Mouse (Mus musculus): ENCODE measurements around the gene Rcc1l.

The Rcc1l gene

DNA sequence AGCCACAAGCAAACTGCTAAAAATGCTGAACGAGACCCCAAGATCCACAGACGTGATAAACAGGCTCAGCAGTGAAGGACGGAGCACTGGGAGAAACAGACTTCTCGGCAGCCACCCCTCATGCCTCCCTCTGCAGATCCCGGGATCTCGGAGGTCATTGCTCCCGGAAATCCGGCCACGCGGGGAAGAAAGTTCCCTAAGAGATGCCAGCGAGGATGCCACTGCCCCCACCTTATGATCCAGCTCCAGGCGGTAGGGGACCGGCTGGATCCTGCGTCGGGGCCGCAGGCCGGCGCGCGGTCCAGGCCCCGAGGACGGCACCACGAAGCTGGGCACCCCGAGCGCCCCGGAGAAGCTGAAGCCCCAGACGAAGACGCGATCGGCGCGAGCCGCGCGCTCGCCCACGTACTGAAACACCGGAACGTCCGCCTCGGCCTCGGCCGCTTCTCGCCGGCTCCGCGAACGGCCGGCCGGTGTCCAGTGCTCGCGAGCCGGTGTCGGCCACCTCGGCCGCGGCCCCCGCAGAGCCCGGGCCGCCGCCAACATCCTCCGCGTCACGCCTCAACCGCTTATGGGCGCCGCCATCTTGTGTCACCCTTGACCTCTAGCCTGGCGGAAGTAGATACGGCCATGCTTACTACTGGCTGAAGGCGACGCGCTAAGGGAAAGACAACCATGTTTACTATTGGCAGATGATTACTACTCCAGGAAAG lies at the start of gene Rcc1l:
Gene Rcc1l, minus strand, starts transcription at position 606 of the 713 bp plus-strand sequence.
- peak; percentile 89 for DNase-seq

DNA sequence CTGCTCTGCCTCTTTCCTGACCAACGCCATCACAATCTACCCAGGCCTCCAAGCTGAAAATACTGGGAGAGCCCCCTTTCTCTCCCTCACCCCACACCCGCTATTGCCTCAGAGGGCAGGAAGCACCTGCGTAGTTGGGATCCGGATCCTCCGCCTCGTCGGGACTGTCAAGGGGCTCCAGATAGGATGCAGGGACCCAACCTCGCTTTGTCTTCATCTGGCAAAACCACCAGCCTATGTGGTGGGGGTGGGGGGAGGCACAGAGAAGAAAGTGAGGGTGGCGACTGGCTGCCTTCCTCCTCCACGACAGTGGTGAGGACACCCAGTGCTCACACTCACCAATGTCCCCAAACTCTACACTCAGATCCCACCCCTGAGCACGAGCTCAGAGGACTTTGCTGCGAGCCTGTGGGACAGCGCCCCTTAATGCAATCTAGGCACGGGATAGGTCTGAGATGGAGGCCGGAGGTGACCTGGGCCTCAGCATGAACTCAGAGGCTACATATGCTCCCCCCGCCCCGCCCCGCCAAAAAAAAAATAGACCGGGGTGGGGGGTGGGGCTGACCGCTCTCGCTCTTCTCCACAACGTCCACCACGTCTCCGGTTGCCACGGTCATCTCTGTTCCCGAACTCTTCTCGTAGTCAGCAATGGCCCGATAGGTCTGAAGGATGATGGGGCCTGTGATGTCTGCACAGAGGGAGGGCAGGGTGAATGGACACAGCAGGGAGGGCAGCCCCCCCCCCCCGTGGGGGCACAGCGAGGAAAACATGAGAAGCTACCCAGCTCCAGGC lies 48.7 kb upstream of the Rcc1l start:
- DNase-seq = no peak

DNA sequence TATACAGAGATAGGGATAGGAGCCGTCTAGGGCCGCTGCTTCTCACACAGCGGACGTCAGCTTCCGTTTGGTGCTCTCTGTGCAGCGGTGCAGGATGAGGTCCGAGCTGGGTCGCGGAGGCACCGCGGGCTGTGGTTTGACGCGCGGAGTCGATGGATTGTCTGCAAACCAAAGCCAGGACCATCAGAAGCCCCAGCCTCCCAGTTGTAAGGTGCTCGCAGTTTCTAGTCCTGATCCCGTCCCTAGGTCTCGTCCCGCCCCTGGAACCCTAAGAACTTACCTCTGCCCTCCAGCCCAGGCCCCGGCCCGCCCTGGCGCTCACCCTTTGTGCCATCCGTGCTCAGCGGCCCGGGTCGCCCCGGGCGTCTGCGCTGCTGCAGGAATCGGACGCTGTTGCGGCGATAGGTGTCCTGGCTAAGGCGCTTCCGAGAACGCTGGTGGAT lies 45.2 kb upstream of the Rcc1l start:
- DNase-seq = no peak

DNA sequence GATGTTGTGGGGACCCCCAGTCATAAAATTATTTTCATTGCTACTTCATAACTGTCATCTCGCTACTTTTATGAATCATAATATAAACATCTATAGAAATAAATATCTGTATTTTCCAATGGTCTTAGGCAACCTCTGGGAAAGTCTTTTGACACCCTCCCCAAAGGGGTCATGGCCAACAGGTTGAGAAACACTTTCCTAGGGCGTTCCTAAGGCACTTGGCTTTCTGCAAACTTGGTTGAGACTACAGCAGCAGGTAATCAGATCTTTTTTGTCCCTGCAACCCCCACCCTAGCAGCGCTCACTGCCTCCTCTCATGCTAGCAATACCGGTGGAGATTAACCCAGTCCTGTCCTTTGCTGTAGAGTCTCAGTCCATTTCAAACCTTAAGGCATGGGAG lies 44.7 kb upstream of the Rcc1l start:
- DNase-seq = no peak

DNA sequence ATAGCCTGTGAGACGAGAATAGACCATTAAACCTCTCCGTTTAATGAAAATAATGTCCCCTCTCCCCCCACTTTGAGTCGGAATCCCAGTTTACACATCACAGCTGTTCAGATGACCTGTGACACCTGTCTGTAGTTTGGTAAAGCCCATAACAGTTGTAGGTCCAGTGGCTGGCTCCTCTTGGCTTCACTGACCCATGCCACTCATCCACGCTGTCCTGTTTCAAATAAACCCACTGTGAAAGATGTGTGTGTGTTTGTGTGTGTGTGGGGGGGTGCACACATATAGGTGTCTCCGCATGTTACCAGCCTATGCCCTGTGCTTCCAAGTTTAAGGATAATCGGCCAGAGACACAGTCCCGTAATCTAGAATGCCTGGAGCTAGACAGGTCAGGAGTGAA lies 41.3 kb upstream of the Rcc1l start:
- no peak for DNase-seq

DNA sequence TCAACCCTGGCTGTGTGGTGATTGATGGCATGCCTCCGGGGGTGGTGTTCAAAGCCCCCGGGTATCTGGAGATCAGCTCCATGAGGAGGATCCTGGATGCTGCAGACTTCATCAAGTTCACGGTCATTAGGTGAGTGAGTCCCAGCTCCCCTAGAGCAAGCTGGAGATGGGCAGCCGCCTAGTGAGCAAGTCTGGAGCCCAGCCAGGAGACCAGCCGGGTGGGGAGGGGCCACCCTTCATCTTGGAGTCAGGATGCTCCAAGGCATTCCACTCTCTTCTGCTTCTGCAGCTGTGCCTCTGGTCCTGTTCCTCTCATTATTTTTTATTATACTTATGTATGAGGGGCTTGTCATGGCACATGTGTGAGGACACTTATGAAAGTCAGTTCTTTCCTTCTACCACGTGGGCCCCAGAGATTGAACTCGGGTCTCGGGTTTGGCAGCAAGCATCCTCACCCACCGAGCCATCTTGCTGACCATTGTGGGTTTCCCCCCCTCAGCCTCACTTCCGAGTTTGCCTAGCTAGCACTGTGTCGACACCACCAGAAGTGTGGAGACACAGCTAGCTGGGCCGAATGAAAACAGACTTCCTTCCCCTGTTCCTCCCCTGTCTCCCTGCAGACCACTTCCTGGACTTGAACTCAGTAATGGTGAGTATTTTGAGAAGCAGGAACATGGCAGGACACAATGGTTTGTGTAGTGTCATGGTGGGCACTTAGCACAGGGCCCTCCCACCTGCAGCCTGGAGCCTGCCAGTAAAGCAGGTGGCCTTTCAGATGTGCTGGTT lies 37.6 kb upstream of the Rcc1l start:
- peak in 1 of 2 experiments; percentile 58 for DNase-seq

DNA sequence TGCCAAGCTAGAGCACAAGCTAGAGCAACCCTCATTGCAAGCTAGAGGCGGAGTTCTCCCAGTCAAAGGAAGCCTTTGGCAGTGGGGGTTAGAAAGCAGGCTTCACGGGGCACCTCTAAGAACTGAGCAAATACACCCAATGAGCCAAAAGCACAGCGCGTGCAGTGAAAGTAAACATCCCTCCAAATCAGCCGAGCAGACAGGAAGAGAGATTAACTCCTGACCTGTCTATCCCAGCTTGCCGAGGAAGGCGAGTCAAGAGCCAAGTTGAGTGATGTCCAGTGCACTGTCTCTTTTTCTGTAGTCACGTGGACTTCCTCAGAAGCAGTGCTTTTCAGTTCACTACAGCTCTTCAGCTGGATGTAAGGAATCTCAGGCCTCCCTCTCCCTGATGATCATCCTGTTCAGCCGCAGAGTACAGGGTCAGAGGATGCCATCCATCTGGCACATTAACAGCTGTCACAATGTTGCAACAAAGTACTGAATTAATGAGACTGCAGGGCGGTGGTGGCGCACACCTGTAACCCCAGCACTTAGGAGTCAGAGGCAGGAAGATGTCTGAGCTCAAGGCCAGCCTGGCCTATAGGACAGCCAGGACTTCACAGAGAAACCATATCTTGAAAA lies 33.5 kb upstream of the Rcc1l start:
- peak; percentile 21 to 22 for DNase-seq

DNA sequence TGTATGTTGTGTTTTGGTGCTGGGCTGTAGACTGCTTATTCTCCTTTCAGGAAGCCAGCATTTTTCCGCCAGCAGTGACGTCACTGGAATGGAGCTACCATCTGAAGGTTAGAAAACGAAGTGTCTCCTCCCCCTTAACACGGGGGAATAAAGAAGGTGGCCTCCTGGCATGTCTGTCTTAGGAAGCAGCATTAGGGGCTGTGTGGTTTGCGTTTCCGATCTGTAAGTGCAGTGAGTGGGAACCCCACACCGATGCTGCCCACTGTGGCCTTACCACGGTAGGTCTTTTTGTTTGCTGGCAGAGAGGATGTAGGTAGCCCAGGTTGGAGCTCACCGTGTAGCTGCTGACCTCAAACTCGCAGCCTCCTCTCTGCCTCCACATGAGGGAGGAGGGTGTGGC lies 30.1 kb upstream of the Rcc1l start:
- DNase-seq = no peak

DNA sequence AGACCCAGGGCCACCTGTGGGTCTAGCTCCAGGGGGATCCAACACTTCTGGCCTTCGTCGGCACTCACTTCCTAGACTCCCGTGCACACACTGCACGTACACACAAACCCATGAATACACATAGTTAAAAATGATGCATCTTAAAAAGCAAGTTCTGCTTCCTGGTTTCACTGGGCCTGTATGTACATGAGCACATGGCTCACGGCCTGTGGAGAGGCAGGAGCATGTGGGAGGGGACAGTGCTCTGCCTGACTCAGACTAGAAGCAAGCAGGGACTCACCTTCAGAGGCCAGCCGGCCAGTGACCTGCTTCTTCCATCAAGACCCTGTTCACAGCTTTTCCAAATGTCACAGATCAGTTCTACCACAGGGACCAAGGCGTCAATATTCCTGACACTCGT lies 17.1 kb upstream of the Rcc1l start:
- no peak for DNase-seq

DNA sequence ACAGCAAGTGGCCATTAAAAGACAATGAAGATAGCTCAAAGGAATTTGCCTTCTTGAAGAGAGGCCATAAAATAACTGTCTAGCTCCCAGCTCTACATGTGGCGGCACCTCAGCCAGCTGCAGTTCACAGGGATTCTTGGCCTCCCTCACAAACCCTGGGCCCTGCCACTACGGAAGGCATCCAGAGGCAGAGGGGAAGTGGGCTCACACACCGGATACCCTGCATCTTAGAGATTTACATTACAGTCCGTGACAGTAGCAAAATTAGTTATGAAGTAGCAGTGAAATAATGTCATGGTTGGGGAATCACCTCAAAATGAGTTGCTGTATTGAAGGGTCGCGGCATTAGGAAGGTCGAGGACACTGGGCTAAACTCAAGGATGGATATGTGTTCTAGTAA lies 12.0 kb upstream of the Rcc1l start:
- DNase-seq = no peak

DNA sequence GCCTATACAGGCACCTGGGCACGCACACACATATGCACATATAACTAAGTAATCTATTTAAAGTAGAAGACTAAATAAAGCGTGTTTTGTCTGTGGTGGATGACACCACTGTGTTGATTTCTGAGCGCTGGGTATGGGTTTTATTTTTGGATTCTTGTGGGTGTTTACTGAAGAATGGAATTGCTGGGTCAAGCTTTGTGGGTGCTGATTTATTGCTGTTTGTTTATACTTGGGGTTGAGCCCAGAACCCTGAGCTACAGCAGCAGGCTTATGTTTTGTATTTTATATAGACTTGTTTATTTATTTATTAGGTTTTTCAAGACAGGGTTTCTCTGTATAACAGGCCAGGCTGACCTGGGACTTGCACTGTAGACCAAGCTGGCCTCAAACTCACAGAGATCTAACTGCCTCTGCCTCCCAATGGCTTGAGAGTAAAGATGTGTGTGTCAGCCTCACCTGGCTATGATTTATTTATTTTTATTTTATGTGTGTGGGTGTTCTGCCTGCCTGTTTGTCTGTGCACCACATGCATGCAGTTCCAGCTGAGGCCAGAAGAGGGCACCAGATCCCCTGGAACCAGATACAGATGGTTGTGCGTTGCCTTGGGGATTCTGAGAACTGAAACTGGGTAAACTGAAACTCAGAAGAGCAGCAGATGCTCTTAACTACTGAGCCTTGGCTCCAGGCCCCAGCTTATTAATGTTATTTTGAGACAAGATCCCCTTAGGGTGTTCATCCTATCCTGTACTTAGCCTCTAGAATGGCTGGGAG lies 10.6 kb upstream of the Rcc1l start:
- peak; percentile 61 to 81 for DNase-seq

DNA sequence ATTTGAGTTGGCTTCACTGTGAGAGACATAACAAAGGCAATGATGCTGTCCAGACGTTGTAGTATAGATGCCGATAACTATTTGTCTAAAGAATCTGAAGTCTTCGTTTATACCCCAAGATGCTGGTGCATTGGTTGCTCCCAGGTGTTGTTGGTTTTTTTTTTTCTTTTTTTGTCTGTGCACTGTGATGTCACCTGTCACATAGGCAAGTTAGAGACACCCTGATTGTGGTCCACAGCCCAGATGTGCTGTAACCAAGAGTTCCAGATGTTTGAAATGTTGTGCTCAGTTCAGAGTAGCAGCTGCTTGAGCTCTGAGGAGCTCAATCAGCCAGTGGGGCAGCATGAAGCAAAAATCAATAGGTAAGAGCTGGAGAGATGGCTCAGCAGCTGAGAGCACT lies 9.5 kb upstream of the Rcc1l start:
- no peak for DNase-seq

DNA sequence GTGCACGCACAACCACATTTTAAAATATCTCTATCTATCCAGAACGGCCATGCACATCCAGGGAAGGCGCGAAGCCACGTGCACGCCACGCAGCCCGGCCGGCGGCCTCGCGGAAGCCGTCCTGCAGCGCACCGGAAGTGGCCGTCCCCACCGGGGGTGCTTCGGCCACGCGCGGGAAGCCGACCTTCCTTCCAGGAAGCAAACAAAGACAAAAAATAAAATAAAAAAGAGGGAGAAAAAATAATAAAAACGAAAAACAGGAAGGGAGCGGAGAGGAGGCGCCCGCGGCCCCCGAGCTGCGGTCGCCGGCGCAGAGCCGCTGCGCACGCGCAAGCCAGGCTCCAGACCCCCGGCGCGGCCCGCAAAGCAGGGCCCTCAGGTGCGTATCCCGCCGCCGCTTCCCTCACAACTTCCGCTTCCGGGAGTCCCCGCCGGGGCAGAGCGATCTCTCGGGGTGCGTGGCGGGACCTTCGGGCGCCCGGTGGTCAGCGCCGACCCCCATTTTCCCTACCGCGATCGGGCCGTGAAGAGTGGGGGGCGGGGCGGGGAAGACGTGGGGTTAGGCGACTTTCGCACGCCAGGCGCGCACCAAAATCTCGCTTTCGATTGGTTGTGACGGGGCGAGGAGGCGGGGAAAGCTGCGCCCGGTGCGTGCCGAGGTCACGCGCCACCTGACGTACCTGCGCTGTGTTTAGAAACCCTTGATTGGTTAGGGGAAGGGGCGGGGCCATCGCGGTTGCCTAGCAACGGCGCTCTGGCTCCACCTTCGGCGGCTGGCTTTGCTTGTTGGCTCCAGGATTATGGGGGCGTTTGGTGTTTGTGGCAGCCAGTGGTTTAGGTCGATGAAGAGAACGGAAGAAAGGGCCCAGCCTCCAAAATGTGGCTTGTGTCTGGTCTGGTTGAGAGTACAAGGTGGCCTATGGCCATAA lies 7.6 kb upstream of the Rcc1l start, which contains the start of gene Gtf2ird2:
Gene Gtf2ird2, plus strand, starts transcription at position 140 of the 929 bp plus-strand sequence.
- DNase-seq = peak; percentile 99 to 100

DNA sequence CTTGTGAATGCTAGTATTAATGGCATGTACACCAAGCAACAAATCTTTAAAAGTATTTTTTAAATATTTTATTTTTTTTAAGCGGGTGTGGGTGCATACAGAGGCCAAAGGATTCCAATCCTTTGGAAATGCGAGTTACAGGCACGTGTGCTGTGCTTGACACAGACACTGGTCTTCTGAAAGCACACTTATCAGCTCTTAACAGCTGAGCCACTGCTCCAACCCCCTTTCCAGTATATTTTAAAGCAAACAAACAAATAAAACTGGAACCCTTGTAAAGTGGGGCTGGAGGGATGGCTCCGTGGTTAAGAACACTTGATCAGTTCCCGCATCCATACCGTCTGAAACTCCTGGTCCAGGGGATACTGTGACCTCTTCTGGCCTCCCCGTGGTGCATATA lies 6.6 kb upstream of the Rcc1l start:
- DNase-seq = no peak

DNA sequence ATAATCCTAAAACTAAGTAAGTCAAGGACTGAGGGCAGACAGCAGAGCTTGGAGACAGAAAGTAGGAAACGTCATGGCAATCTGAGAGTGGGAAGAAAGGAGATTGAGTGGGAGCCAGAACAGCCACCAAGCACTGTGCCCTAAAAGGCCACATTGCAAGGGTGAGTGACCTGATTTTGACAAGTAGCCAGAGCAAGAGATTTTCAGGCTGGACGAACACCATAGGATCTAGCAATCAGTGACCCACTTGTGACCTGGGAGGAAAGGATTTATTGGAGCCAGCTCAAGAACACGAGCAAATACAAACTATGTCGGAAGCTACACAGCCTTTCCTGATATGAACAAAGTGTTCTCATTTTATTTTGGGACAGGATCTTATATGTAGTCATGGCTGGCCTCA lies 6.2 kb upstream of the Rcc1l start:
- DNase-seq = no peak

DNA sequence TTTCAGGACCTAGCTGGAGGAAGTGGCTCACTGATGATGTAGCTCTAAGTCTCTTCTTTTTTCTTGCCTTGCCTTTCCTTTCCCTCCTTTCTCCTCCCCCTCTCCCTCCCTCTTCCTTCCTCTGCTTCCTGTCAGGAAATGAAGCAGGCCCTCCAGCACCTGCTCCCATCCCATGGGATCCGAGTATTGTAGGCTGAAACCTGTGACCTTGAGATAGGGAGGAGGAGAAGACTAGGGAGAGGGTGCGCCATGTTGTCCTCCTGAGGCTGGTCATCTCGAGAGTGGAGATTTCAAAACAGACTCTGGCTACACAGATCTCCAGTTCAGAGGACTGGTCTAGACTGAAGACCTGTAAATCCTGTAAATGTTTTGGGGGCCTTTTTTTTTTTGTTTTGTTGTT lies 5.6 kb upstream of the Rcc1l start:
- no peak for DNase-seq

DNA sequence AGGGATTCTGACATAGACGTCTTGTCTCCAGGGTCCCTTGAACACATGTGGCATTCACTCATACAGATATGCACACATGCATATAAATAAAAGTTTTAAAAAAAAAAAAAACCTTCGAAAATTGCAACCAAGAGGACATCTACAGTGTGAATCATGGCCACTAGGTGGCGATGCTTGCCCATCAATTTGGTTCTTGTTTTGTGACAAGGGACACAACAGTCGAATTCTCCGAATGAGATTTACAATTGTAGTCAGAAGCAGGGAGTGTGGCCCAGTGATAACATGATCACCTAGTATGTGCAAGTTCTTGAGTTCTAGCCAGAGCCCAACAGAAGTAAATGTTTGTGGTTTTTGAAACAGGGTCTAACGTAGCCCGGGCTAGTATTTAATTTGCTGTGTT lies 3.3 kb upstream of the Rcc1l start:
- DNase-seq = peak; percentile 88 to 91

DNA sequence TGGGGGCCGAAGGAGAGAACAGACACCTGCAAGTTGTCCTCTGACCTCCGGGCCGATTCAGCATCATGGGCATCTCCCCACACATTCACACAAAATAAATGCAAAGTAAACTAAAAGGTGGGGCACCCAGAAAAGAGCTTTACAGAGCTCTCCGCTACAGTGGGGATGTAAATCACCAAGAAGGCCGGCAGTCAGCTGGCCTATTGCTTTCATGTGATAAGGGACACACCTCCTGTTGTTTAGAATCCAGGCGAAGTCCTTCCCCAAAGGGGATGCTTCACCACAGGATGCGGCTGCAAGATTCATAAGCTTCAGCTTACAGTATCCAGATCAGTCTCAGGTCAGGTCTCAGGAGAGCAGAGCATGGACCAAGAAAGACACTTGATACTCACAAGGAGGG lies 2.0 kb upstream of the Rcc1l start:
- DNase-seq = no peak

DNA sequence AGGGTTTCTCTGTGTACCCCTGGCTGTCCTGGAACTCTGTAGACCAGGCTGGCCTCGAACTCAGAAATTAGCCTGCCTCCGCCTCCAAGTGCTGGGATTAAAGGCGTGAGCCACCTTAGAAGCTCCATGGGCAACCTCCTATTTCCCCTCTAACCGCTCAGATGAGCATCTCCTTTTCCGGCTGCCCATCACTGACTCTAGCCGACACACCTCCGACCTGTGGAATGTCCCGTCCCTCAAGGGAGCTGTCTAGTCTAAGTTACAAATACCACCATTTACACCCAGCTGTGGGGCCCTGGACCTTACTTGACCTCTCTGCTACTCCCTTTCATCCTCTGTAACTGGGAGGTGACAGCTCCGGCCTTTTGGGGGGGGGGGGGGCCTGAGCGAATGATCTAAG lies 878 bp downstream of the Rcc1l start:
- peak in 1 of 2 experiments; percentile 29 for DNase-seq

DNA sequence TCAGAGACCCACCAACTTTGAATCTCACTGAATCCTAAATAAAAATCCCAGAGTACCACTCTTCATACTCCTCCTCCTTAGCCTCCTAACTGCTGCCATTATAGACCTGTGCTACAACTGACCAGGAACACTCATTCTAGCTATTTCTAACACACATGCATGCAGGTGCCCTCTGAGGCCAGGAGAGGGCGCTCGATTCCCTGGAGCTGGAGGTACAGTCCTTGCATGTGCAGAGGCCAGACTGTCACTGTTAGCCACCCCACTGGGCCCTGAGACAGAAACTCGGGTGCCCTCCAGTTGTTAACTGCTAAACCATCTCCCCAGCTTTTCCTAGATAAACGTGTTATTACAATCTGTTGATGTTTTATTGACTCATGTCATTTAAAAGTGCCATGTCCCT lies 3.4 kb downstream of the Rcc1l start:
- DNase-seq = peak in 1 of 2 experiments; percentile 57

DNA sequence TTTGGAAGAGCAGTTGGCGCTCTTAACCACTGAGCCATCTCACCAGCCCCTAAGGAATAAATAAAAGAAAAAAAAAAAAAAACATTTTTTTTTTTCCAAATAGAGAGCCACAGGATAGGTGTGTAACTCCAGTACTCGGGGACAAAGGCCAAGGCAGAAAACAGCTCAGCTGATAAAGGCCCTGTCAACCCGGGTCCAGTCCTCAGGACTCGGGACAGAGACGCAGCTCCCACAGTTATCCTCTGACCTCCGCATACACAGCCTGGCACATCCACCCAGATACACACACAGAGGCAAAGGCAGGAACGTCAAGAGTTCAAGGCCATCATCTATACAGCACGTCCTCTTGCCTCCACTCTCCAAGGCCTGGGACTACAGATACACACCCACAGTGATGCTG lies 6.4 kb downstream of the Rcc1l start:
- DNase-seq = no peak
